Mouse (Mus musculus) embryonic fibroblast, embryonic 13.5 days (primary cell): Measurements from ENCODE around the gene Dynlt1f. TPM values are rescaled to one million over a fixed set of nuclear protein-coding genes. Genes with fewer than 3 reads are reported as not detected.
A peak's percentile ranks its signal among the peaks of the same experiment; 100 is the strongest.
"Not testable (repeated sequence)": the region's sequence is repeated elsewhere in the genome, so short reads cannot be mapped to it uniquely, and the experiment has no call there.

ENCODE experiments used
- H3K27ac ChIP-seq: 2 replicates; pipeline ENCODE4 v1.5.1; 2012; ENCODE audit warnings: low read length, control low read depth, inconsistent platforms; ENCODE audit not compliant: insufficient read depth
- H3K4me1 ChIP-seq: 2 replicates; pipeline ENCODE4 v1.6.1; 2011; ENCODE audit warnings: low read length; ENCODE audit not compliant: control insufficient read depth, insufficient read depth
- H3K4me3 ChIP-seq: 2 replicates; pipeline ENCODE4 v1.5.1; 2011; ENCODE audit warnings: mild to moderate bottlenecking, control low read depth, low read length; ENCODE audit not compliant: insufficient read depth
- POLR2A ChIP-seq: IDR thresholded peaks from 2 replicates; pipeline ENCODE4 v1.6.1; 2011; ENCODE audit warnings: low read depth, mild to moderate bottlenecking, control low read depth, low read length, moderate library complexity
- polyA plus RNA-seq: library from polyadenylated mRNA; stranded (reverse); fragments of >200 nt; gene quantifications from 2 replicates; pipeline ENCODE4 v1.2.4, GENCODE M21; 2011; ENCODE audit warnings: low read depth; ENCODE audit not compliant: missing spikeins, insufficient read length

Dynlt1f gene
- polyA plus RNA-seq: 62.2 and 71.5 TPM in 2 replicates

DNA sequence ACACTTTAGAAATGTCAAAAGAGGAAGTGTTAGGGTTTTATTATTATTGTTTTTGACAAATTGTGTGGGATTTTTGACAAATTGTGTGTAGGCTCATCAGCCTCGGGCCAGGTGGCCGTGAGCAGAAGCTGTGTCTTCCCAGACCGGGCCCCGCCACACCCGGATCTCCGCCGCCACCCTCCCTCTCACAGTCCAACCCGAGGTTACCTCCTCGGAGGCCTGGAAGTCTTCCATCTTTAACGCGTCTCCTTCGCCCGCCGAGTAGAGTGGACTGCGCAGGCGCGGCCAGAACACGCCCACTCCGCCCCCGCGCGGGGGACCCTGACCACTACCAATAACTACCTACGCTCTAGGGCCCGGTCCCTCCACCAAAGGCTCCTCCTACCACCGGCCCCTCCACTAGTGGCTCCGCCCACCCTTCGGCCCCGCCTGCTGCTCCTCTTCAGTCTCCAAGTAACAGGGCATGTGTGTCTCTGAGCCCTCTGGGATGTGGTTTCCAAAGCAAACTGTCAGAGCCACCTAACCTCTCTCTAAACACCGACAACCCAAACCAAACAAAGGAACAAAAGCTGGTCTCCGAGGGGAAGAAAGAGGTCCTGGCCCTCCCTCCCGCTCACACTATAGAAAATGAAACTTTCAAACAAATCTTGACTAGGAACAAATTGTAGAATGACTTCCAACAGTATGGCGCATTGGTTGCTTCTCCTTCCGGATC is at the start of gene Dynlt1f:
Dynlt1f (minus strand) TSS at position 334 of the 715 bp plus-strand sequence.
- peak within 1 kb of the TSS; percentile 69 for H3K27ac ChIP-seq
- not testable (repeated sequence) for H3K4me1 ChIP-seq
- H3K4me3 ChIP-seq: peak within 1 kb of the TSS; percentile 54
- TF ChIP-seq POLR2A: peak; percentile 33; the same call in 1 of the 2 replicates

DNA sequence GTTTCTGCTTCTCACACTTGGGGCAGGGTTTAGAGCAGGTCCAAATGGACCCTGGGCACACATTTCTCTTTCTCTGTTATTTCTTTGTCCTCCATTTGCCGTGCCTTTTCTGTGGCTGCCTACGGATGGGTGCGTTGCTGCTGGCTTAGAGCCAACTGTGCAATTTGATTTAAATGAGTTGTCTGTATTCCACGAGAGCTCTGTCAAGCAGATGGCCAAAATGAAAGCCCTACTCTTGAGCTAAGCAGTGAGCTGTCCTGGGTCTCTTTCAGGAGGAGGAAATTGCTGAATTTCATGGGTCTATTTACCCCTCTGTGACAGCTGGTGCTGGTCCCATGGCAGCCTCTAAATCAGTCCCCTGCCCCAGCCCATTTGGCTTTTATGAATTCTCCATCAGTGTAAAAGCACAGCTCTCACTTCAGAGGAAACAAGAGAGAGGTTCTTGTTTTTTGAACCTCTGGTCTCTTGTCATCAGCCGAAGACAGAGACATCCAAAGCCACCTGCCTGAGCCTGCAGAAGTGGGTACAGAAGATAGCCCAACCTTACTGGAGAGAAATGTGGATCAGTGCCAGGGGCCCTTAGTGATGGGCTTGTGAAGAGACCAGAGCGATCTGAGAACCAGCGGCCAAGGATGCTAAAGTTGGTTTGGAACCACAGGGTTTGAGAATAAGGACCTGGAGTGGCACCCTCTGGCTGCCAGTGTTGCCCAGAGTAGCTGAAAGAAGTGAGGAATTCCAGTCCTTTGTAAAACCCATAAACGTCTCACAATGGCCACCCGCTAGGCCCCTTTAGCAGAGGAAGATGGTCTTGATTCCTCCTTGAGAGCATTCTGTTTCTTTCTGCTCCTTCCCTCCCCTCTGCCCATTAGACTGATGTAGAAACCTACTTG is 47.9 kb upstream of the Dynlt1f start:
- not testable (repeated sequence) for H3K27ac ChIP-seq, H3K4me1 ChIP-seq, H3K4me3 ChIP-seq

DNA sequence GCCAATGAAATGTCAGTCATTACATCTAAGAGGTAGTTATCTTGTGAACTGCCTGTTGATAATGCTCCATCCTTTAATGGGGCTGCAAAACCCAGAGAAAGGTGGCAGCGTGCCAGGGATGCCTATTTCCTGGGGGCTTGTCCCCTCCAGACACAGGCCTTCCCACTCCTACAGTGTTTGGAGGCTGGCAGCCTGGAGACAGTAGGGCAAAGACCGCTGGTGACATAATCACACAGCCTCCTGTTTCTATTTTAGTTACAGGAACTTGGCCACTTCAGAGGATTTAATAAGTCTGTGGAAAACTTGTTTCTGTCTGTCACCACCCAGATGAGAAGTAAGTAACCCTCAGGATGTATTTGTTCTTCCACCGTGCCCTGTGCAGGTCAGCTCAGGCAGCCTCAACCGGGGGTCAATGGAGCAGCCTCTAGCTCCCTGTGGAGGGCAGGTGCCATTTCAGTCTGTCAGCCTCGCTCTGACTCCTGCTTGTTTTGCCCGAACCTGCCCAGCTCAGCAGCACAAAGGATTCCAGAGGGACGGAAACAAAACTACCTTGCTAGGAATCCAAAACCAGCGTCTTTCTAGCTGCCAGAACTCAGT is 47.0 kb upstream of the Dynlt1f start:
- not testable (repeated sequence) for H3K4me1 ChIP-seq, H3K27ac ChIP-seq, H3K4me3 ChIP-seq

DNA sequence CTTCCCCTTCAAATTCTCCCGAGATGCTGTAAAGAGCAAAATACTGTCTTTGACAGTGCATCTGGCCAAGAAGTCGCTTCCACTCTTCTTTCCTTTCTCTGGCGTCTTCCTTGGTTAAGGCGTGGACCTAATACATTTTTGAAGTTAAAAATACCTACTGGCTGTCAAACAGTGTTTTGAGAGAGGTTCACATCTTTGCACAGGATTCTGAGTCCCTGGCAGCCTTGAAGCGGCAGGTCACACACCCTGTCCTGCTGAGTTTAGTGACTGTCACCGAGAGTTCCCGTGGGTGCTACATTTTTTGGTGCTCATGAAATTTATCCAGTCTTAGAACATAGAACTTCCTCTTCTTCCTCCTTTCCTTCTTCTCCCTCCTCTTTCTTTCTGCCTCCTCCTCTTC is 44.4 kb upstream of the Dynlt1f start:
- H3K4me1 ChIP-seq, H3K27ac ChIP-seq, H3K4me3 ChIP-seq: not testable (repeated sequence)

DNA sequence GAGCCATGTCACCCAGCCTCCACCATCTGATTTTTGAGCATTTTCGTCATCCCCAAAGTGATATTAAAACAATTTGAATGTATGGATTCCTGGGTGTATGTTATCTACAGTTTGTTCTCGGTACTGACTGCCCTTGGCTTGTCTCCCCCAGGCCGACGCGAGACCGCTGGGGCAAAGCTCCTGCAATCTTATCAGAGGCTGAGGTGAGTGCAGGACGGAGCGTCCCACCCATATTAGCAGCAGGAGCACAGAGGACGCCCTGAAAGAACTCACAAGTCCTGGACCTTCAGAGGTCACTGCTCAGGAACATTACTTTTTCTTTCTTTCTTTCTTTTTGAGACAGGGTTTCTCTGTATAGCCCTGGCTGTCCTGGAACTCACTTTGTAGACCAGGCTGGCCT is 43.8 kb upstream of the Dynlt1f start:
- H3K4me3 ChIP-seq, H3K27ac ChIP-seq, H3K4me1 ChIP-seq: not testable (repeated sequence)

DNA sequence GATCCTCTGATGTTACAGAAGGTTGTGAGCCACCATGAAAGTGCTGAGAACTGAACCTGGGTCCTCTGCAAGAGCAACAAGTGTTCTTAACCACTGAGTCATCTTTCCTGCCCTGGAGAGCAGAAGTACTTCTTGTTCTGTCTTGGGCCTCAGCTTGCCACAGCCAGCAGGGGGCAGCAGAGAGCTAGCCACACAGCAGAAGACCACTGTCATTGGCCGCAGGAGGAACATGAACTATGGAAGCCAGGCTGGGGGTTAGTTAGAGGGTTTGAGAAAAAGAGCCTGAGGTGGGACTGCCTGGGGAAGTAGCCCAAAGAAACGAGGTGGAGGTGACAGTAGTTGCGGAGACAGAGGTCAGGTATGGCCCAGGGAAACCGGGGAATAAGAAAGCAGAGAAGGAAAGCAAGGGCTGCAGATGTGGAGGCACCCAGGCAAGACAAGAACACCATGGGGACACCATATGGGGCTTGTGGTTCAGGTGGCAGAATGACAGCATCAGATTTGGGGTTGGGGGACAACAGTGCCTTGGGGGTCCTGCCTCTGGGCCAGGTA is 41.6 kb upstream of the Dynlt1f start:
- H3K27ac ChIP-seq, H3K4me1 ChIP-seq, H3K4me3 ChIP-seq: not testable (repeated sequence)

DNA sequence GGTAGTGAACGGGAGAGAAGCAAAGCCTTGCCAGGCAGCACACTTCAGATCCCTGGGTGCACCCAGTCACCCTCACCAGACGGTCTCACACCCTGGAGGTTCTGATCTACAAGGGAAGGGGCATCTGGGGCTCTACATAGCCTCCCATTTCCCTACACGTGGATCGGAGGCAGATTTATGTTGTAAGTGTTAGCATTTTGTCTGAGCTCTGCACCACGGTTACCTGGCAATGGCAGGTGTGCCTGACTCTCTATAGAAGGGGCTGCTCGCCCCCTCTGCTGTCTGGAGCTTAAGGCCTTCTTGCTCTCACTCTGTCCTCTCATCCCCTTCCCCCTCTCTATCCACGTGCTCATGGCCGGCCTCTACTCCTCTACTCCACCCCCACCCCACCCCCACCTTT is 40.8 kb upstream of the Dynlt1f start:
- not testable (repeated sequence) for H3K4me1 ChIP-seq, H3K27ac ChIP-seq, H3K4me3 ChIP-seq

DNA sequence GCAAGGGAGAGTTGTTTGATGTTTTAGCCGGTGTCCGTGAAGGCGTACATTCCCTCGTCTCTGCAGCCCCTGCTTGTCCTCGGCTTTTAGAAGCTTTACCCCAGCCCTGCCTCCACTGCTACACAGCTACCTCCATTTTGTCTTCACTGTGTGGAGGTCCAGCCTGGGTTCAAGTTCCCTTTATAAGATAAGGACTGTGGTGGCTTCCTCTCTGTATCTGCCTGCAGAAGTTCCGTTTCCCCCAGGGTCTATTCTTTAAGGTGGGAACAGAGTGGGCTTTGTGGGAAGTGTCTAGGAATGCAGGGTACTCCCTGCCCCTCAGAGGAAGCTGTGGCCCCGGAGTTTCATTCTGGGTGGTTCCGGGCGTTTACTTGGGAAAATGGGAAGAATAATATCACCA is 40.0 kb upstream of the Dynlt1f start:
- H3K27ac ChIP-seq, H3K4me3 ChIP-seq, H3K4me1 ChIP-seq: not testable (repeated sequence)

DNA sequence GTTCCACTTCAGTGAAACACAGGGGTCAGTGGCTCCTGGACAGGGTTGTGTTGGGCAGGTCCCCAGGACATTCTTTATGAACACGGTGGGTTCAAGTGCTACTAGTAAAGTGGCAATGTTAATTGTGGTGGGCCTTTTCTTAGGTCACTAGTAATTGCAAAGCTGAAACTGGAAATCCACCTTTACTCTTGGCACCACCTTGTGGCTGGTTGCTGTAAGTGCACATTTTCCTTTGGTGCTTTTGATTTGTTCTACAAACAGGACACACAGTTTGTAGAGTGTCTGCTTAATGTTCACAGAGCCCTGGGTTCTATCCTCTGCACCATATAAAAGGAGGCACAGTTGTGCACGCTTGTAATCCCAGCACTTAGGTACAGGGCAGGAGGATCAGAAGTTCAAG is 35.9 kb upstream of the Dynlt1f start:
- H3K27ac ChIP-seq, H3K4me1 ChIP-seq, H3K4me3 ChIP-seq: not testable (repeated sequence)

DNA sequence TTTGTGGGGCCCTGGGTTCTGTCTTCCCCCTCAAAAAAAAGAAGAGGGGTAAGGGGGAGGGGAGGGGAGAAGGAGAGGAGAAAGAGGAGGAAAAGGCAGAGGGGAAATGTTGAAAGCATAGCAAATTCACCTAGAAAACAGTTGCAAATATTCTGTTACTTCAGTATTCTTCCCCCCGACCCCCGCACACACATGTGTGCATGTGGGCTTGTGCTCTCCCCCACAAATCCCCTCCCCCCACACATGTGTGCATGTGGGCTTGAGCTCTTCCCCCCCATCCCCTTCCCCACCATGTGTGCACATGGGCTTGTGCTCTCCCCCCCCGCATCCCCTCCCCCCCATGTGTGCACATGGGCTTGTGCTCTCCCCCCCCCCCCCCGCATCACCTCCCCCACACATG is 33.6 kb upstream of the Dynlt1f start:
- not testable (repeated sequence) for H3K4me3 ChIP-seq, H3K4me1 ChIP-seq, H3K27ac ChIP-seq

DNA sequence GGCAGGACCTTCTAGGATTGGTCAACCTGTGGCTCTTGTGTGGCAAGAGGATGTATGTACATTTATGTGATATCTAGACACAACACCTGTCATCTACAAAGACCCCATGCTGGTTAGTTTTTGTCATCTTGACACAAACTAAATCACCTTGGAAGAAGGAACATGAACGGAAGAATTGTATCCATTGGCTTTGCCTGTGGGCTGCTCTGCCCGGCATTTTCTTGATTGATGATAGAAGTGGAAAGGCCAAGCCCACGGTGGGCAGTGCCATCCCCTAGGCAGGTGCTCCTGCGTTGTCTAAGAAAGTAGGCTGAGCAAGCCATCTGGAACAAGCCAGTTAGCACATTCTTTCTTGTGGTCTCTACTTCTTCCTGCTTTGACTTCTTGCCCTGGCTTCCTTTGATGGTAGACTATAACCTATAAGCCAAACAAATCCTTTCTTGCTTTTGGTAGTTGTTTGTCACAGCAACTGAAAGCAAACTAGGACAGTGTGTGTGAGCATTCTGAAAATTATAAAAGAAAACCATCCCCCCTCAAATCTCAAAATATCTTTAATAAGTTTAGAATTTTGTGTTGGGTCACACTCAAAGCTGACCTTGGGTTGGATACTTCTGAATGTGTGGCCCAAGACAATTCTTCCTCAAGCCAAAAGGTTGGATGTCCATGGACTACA is 30.7 kb upstream of the Dynlt1f start:
- H3K4me3 ChIP-seq, H3K27ac ChIP-seq, H3K4me1 ChIP-seq: not testable (repeated sequence)

DNA sequence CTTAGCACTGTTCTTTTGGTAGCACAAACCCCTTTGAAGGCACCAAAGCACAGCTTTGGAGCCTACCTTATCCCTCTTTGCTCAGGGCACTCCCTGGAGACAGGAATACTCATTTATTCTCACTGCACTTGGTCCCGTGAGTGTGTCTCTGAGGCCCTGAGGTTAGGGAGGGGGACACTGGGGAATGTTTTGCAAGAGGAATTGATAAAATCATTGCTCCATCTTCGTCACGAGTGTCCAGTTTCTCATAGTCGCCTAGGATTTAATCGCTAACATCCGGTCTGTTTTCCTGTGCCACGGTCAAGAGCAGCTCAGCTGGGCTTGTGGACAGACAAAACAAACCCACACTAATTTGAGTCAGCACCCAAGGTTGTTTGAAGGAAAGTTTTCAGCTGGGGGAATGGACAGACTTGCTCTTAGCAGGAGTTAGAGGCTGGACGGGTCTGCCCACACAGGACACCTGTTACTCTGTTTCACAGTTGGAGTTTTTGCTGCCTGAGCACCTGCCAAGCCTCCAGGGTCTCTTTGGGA is 29.7 kb upstream of the Dynlt1f start:
- not testable (repeated sequence) for H3K27ac ChIP-seq, H3K4me1 ChIP-seq, H3K4me3 ChIP-seq

DNA sequence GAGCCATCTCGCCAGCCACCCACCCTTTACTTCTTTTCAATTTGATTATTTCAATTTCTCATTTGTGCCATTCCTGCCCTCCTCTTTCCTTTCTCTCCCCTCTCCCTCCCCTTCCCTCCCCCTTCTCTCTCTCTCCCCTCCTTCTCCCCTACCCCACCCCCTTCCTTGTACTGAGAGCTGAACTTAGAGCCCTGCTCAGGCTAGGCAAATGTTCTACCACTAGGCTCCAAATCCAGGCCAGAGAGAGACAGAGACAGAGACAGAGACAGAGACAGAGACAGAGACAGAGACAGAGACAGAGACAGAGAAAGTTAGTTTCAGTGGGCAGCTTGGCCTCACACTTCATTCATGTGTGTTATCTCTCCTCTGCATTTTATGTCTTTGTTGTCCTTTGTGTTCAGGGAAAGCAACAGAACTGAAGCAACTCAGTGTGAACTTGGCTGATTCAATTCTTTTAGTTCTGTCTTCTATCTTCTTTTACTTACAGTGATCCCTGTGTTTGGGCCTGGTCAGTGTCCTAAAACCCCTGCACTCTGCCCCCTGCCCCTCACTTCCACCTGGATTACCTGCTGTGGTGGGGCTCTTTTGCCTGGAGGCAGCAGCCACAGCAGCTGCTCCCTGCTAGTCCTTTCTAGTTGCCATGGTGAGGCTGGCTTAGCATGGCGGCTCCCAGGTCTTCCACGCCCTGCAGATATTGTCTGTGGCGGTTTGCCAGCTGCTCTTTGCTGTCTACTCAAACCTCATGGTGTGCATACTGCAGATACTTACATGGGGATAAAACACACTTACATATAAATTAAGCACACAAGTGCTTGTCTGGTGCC is 29.0 kb upstream of the Dynlt1f start:
- not testable (repeated sequence) for H3K27ac ChIP-seq, H3K4me3 ChIP-seq, H3K4me1 ChIP-seq

DNA sequence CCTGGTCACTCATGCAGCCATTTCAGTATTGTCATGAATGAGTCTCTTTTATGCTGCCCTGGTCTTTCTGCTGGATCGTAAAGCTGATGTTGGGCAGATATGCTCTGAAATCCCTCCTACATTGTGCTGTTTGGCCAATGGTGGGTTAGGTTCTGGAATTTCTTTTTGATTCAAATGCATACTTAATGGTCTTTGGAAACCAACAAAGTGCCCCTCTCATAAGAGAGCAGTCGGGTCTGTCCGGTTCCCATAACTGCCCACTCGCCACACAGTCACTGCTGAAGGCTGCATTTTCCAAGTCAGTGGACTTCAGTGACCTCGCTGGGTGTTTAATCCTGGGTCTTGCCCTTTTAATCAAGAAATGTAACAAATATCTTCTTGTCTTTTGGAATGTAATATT is 28.0 kb upstream of the Dynlt1f start:
- not testable (repeated sequence) for H3K4me3 ChIP-seq, H3K27ac ChIP-seq, H3K4me1 ChIP-seq
